Mouse (Mus musculus): ENCODE results near the gene Ccn2.
A peak's percentile ranks its signal among the peaks of the same experiment; 100 is the strongest.

The Ccn2 gene

DNA sequence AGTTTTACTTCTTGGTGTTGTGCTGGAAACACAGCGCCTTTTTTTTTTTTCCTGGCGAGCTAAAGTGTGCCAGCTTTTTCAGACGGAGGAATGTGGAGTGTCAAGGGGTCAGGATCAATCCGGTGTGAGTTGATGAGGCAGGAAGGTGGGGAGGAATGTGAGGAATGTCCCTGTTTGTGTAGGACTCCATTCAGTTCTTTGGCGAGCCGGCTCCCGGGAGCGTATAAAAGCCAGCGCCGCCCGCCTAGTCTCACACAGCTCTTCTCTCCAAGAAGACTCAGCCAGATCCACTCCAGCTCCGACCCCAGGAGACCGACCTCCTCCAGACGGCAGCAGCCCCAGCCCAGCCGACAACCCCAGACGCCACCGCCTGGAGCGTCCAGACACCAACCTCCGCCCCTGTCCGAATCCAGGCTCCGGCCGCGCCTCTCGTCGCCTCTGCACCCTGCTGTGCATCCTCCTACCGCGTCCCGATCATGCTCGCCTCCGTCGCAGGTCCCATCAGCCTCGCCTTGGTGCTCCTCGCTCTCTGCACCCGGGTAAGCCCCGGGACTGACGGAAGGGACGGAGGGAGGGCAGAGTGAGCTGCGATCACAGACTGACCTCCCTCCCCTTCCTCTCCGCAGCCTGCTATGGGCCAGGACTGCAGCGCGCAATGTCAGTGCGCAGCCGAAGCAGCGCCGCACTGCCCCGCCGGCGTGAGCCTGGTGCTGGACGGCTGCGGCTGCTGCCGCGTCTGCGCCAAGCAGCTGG lies at the start of gene Ccn2:
TSS of gene Ccn2 (plus strand) at position 193 of the 753 bp plus-strand sequence.
- DNase-seq (ENCODE audit: inconsistent ontology term), result peak; percentile 98

DNA sequence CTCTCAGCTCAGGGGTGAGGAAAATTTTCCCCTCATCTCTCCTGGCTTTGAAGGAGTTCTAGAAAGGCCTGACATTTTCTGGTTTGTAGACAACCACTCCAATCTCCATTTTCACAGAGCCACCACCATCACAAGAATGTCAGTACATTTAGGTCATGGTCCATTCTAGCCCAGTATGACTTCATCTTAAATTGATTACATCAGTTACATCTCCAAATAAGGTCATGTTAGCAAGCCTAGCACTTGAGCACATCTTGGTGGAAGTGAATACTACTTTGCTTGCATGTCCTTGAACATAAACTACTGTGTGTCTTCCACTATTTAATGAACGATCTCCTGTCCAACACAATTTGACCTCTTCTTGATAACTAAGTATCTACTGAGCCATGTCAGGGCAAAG lies 42.4 kb upstream of the Ccn2 start:
- DNase-seq (ENCODE audit: inconsistent ontology term), result peak; percentile 16

DNA sequence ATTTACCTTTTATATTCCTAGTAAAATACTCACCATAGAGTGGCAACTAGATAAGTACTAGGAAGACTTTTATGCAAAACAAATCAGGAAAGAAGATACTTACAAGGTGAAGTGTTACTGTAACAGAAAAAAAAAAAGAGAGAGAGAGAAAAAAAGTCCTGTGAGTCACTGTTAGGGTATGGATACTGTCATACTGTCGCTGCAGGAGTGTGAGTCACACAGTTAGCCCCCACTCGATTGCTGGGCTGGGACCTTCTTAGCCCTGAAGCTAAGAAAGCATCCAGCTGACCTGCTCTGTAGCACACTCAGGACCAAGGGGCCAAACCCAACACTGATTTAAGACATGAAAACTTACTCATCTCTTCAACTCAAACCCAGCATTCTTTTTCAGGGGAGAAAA lies 41.2 kb upstream of the Ccn2 start:
- peak; percentile 56 for DNase-seq (ENCODE audit: inconsistent ontology term)

DNA sequence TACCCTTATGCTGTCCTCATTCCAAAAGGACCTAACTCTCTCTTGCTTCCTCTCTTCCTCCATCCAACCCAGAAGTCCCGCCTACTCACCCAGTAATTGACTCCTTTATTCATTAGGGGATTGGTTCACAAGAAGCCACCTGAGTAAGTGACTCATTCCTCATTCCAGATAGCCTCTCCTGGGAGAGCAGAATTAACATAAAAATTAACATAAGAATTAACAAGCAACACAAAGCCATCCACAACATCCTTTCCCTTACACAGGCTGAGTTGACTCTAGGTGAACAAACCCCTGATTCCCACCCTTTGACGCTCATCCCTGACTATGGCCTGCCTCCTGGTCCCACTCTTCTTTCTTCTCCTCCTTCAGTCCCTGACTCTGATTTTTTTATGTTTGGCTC lies 36.9 kb upstream of the Ccn2 start:
- no peak for DNase-seq (ENCODE audit: inconsistent ontology term)

DNA sequence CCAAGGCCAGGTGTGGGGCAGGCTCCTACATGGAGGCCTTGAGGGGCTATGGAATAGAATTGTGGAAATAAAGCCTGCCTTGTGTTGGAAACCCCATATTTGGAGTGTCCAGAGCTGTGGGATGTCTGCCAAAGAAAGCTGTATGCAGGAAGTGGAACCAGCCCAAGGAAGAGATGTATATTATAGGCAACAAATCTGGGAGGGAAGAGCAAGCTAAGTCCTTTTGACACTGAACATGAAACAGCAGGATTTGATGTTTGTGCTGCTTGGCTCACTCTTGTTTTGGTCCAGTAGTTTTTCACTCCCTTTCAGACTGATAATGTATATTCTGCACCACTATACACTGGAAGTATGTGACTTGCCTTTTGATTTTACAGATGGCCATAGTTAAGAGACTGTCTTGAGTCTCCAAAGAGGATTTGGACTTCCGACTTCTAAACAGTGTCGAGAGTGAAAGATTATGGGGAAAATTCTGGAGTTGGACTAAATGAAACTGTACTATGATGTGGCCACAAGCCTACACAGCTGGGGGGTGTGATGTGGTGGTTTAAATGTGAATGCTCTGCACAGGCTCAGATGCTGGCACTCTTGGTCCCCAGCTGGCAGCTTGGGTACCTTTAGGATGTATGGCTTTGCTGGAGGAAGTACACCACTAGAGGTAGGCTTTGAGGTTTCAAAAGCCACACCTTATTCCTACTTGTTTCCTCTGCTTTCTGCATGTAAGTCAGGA lies 25.4 kb upstream of the Ccn2 start:
- DNase-seq (ENCODE audit: inconsistent ontology term), result no peak

DNA sequence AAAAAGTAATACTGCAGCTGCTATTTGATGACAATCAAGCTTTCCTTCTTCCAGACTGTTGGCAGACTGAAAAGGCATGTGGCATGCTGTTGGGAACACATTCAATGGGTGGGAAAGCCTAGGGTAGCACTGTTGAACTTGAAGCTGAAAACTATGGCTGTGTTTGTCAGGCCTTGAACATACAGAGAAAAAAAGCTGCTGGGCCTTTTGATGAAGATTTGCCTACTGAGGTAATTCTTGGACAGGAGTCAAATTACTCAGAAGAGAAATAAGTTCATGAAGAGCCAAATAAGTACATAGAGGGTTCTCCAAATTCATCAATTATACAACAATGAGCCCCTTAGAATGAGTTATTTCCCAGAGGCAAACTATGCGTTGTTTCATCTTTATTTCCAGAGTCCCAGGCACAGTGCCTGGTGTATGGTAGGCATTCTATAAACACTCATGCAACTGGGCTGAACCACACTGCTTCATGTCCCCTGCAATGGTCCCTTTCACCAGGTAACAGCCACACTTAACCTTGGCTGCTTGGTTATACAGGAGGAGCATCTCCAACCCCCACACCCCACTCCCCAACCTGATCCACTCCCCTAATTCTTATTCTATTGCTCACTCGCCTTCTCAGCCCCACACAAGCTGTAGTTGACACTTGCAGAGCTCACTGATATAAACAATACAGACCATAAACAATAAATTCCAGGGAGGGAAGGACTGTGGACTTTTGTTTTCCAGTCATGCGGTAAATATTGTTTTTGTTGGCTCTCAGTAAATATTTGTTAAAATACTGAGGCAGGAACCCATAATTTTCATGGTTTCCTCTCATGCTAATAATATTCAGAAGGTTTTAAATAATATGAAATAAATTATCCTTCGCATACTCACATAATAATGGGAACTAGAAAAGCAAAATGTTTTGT lies 22.9 kb upstream of the Ccn2 start:
- DNase-seq (ENCODE audit: inconsistent ontology term), result peak; percentile 79

DNA sequence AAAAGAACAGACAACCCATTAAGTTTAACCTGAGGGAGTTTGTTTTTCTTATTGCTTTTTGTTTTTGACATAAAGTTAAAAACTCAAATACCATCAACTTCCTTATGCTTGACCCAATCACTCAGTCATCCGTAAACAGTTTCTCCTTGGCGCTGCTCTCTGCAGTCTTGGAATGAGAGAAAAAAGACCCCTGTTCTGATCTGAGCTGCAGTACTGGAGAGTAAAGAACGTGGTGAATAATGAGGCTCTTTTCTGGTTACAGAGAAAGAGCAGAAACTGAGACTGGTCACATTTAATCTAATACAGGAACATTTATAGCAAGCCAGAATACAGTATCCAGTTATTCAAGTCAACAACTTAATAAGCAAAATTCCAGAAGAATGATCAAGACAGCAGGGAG lies 21.8 kb upstream of the Ccn2 start:
- DNase-seq (ENCODE audit: inconsistent ontology term), result peak; percentile 68

DNA sequence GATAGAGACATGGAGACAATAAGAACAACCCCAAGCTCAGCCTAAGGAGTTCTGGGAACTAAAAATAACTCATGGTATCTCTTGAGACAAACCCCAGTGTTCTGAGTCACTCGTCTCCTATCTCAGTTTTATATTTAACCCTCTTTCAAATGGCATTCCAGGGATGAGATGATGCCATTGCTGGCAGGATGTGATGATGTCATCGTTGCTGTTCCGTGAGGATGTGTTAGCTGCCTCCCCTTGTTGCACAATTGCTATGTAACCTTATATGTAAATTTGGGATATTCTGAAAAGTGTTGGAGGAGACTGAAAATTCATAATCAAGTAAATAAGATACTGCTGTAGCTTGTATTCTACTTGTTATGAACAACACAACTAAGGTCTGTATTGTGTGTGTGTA lies 14.2 kb upstream of the Ccn2 start:
- no peak for DNase-seq (ENCODE audit: inconsistent ontology term)

DNA sequence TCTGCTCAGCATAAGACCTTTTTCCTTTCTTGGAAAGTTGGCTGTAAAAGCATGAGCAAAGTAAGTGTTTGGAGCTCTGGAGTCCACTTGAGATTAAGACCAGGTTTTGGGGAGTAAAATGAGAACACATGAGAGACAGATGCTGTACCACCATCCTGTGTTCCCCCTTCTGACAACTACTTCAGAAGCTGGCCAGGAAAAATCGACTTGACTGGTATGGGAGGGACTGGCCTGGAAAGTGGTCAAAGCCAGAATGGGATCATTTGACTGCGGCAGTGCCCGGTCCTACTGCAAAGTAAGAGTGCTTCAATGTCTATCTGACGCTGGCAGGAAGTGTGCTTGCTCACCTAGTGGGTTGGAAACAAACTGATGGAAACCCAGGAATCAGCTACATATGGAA lies 6.4 kb upstream of the Ccn2 start:
- DNase-seq (ENCODE audit: inconsistent ontology term), result no peak

DNA sequence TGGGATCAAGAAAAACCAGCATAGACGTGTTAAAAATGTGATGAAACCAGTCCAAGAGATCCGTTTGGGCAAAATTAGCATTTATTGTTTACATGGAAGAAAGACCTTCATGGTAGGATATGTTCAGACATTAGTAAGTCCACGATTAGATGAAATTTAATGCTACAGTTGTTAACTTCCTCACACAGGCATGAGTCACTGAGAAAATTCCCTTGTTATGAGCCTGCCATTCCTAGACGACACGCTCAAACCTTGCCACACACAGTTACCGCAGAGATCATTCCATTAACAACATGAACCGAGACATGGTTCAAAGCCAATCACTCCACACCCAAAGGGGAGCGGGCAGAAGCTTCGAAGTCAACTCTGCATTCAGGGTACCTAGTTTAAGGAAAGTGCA lies 6.0 kb upstream of the Ccn2 start:
- DNase-seq (ENCODE audit: inconsistent ontology term), result no peak

DNA sequence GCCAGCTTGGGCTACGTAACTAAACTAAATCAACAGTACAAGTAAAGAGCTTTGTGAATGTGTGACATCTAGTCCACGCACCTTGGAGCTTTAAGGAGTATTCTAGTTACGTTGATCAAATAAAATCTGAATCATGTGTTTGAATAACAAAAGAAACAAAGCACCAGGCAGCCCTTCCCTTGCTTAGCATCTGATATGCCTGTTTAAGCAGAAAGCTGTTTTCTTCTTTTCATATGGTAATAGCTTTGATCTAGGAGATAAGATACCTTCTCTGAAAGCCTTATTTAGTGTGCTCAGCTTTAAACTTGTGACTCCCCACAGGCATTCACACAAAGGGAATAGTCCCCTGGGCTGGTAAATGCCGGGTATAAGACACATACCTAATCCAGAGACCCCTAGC lies 4.7 kb upstream of the Ccn2 start:
- DNase-seq (ENCODE audit: inconsistent ontology term), result no peak

DNA sequence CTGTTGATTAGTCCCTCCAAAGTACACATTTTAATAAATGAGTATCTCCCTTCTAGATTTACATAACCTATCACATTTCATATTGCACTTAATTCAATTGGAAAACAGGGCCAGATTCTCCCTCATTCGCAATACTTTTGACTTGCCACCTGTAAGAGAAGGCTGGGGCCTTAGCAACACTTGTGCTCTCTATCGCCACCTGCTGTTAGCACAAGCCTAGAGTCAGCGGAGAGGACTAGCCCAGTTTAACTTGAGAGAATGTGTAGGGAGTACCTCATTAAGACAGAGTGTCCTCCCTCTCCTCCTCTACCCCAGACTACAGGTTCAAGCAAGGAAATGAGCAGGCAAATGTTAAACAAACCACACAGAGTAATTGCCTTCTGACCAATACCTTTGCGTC lies 4.1 kb upstream of the Ccn2 start:
- DNase-seq (ENCODE audit: inconsistent ontology term), result peak; percentile 41

DNA sequence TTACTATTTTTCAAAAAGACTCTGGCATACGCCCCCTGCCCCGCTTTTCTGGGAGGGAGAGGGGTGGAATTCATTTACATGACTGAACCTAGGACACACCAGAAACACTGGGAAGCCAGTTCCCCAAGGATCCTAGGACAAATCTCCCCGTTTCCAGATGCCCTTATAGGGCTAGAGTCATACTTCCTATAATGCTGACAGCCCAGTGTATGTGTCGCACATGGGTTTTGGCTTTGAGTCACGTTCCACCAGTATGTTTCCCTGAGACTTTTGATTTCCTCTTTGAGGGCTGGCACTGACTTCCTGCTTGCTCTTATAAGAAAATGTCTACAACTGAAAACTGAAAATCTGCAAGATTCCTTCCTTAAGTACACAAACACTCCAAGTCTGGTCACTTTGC lies 3.5 kb upstream of the Ccn2 start:
- DNase-seq (ENCODE audit: inconsistent ontology term), result no peak

DNA sequence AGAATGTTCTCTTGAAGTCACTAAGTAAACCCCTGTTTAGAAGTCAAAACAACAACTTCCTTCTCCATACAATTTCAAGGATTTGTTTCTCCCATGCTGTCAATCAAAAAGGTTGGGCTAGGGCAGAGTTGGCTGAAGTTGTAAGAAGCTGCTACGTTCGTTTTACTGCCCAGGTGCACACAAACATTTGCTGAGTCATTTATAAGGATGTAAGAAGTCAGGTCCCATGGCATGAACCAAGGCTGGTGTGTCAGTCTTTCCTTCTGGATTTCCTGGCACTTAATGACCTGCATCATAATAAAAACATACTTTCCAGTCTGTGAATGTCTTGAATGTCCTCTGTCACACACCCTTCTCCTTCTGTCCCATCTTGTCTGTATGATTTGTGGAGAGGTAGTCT lies 2.9 kb upstream of the Ccn2 start:
- no peak for DNase-seq (ENCODE audit: inconsistent ontology term)

DNA sequence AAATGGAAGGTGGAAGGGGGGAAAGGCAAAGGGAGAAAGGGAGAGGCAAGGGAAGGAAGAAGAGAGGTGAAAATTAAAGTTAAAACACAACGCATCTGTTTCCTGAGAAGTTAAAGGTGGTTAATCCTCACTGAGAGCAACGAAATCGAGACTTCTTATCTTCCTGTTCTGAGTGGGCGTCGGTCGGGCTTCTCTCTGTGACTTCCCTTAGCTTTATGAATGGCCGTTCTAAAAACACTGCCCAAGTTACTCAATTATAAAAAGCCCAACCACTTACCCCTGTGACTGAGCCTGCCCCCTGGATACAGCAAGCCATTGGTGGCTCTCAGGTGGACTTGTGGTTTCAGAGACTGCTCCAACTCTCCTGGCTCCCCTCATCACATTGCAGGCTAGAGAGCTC lies 2.3 kb upstream of the Ccn2 start:
- no peak for DNase-seq (ENCODE audit: inconsistent ontology term)

DNA sequence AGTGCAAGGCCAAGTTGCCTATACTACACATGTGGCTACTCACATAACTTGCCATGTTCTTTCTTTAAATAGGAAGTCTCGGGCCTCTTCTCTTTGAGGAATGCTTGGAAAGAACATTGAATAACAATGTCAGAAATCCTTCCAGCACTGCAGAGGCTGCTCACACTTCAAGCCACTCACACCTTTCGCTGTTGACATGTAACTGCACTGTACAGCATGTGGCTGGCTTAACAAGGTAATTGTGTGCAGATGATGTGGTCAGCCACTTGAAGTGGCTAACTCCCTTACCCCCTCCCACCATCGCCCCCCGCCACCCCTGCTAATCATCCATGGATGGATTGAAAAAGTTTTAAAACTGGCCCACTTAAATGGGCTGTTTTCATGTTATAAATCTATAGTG lies 1.7 kb upstream of the Ccn2 start:
- DNase-seq (ENCODE audit: inconsistent ontology term), result no peak

DNA sequence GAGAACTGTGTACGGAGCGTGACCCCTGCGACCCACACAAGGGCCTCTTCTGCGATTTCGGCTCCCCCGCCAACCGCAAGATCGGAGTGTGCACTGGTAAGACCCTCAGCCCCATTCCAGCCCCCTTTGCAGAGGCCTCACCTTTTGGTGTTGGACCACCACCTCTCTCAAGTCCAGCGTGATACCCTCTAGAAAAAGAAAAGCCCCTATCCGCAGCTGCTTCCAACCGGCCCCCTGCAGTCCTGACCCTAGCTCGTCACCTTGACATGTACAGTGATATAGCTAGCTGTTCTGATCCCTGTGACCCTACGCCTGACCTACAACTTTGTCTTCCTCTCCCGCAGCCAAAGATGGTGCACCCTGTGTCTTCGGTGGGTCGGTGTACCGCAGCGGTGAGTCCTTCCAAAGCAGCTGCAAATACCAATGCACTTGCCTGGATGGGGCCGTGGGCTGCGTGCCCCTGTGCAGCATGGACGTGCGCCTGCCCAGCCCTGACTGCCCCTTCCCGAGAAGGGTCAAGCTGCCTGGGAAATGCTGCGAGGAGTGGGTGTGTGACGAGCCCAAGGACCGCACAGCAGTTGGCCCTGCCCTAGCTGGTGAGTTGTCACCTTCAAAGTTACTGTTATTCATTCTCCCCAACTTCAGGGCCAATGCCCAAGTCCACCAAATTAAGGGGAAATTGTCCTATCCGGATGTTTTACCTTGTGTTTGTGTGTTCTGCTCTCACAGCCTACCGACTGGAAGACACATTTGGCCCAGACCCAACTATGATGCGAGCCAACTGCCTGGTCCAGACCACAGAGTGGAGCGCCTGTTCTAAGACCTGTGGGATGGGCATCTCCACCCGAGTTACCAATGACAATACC lies 994 bp downstream of the Ccn2 start:
- DNase-seq (ENCODE audit: inconsistent ontology term), result no peak

DNA sequence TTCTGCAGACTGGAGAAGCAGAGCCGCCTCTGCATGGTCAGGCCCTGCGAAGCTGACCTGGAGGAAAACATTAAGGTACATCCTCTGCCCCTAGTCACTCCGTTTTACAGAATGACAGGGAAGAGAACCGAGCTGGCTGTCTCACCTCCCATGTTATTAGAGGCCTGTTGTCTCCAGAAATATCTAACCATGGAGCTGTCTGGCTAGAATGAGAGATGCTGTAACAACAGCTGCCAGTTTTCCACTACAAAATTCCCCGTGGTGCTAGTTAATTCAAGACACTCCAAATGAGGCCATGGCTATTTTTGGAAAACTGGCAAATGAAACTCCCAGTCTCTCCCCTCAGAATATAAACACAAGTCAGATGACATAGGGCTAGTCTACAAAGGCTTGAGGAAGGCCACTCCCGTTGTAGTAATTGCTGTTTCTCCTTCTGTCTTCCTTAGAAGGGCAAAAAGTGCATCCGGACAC lies 1.7 kb downstream of the Ccn2 start:
- DNase-seq (ENCODE audit: inconsistent ontology term), result peak; percentile 81

DNA sequence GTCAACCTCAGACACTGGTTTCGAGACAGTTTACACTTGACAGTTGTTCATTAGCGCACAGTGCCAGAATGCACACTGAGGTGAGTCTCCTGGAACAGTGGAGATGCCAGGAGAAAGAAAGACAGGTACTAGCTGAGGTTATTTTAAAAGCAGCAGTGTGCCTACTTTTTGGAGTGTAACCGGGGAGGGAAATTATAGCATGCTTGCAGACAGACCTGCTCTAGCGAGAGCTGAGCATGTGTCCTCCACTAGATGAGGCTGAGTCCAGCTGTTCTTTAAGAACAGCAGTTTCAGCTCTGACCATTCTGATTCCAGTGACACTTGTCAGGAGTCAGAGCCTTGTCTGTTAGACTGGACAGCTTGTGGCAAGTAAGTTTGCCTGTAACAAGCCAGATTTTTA lies 2.5 kb downstream of the Ccn2 start:
- DNase-seq (ENCODE audit: inconsistent ontology term), result no peak

DNA sequence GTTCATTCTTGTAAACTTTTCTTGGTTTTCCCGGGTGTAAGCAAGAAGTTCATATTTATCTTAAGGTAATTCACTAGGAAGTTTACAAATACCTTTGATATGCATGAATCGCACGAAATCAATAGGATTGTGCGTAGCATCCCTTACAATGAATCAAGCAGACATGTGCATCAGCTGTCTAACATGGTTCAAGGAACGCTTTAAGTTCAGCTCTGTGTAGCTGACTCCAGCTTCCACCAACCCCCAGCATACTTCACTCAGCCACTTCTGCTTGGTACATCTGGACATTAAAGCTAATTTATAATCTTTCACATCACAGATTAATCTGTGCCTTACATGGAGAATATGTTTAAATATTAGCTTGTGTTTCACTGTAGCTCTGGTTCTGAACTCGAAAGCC lies 3.5 kb downstream of the Ccn2 start:
- peak; percentile 34 for DNase-seq (ENCODE audit: inconsistent ontology term)

DNA sequence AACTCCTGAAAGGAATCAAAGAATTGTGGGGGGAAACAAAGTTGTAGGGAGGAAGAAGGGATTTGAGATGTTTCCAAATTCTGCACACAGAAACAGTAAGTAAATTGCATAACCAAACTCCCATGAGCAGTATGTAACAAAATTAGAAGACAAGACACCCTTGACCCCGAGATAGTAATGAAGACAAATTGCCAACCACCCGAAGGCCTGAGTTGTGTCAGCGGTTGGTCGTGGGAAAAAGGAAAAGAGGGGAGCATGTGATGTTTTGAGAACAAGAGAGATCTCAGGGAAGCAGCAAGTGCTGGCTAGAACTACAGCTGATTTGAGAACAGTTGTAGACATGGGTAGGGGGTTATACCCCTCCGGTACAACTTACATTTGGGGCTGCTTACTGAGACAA lies 4.6 kb downstream of the Ccn2 start:
- peak; percentile 64 for DNase-seq (ENCODE audit: inconsistent ontology term)

Data from Muller cell, postnatal 12 days (primary cell).